Mouse (Mus musculus) spleen, adult 12 weeks (tissue): ENCODE data around the gene Psapl1.
"Not testable (repeated sequence)": the region's sequence is repeated elsewhere in the genome, so short reads cannot be mapped to it uniquely, and the experiment has no call there.

Experiments used
- DNase-seq: peaks from one replicate; pipeline ENCODE4 v3.0.0; 2022; ENCODE audit warnings: low spot score

Gene Psapl1

GRCm38 (mm10) chr5:36205397-36205796 is 1.6 kb downstream of the Psapl1 start:
- DNase-seq: no peak

- DNase-seq: no peak
These were observed 5.0 kb downstream of the Psapl1 start for GRCm38 (mm10) chr5:36208803-36209202.

GRCm38 (mm10) chr5:36213310-36213709 is 9.5 kb downstream of the Psapl1 start:
- DNase-seq: no peak

- DNase-seq: no peak
These were observed 16.3 kb downstream of the Psapl1 start for GRCm38 (mm10) chr5:36220105-36220504.

- DNase-seq: no peak
These were observed 16.8 kb downstream of the Psapl1 start for GRCm38 (mm10) chr5:36220626-36221025.

- no peak for DNase-seq
These were observed 20.0 kb downstream of the Psapl1 start for GRCm38 (mm10) chr5:36223787-36224186.

- DNase-seq: no peak
These were observed 22.0 kb downstream of the Psapl1 start for GRCm38 (mm10) chr5:36225855-36226254.

GRCm38 (mm10) chr5:36226296-36226695 is 22.5 kb downstream of the Psapl1 start:
- DNase-seq: no peak

- DNase-seq: no peak
These were observed 24.9 kb downstream of the Psapl1 start for GRCm38 (mm10) chr5:36228405-36229370.

GRCm38 (mm10) chr5:36230301-36230780 is 26.5 kb downstream of the Psapl1 start:
- DNase-seq: no peak

GRCm38 (mm10) chr5:36237526-36237925 is 33.7 kb downstream of the Psapl1 start:
- DNase-seq: not testable (repeated sequence)

GRCm38 (mm10) chr5:36248022-36248421 is 44.2 kb downstream of the Psapl1 start:
- DNase-seq: no peak

- DNase-seq: no peak
These were observed 49.1 kb downstream of the Psapl1 start for GRCm38 (mm10) chr5:36252746-36253504.

GRCm38 (mm10) chr5:36254642-36255516 is 51.1 kb downstream of the Psapl1 start:
- DNase-seq: no peak
